Mouse (Mus musculus) embryo, embryonic 9.5 days (tissue): Measurements from ENCODE around the gene Cdh13.

Experiments
- DNase-seq: peaks from one replicate; pipeline ENCODE4 v3.0.0-alpha.2; 2017; ENCODE audit errors: extremely low spot score

The Cdh13 gene

GRCm38 (mm10) chr8:118797127-118797526, 513.6 kb downstream of the Cdh13 start:
- DNase-seq: no peak

GRCm38 (mm10) chr8:118803168-118803567, 519.6 kb downstream of the Cdh13 start:
- no peak for DNase-seq

GRCm38 (mm10) chr8:118809660-118810059, 526.1 kb downstream of the Cdh13 start:
- DNase-seq: no peak

- no peak for DNase-seq
Observed at GRCm38 (mm10) chr8:118815055-118815454, 531.5 kb downstream of the Cdh13 start.

- DNase-seq: no peak
Observed at GRCm38 (mm10) chr8:118826761-118827160, 543.2 kb downstream of the Cdh13 start.

GRCm38 (mm10) chr8:118827726-118828125, 544.2 kb downstream of the Cdh13 start:
- no peak for DNase-seq

- DNase-seq: no peak
Observed at GRCm38 (mm10) chr8:118830291-118830690, 546.8 kb downstream of the Cdh13 start.

GRCm38 (mm10) chr8:118831026-118831425, 547.5 kb downstream of the Cdh13 start:
- DNase-seq: no peak

- no peak for DNase-seq
Observed at GRCm38 (mm10) chr8:118838801-118839200, 555.3 kb downstream of the Cdh13 start.

- DNase-seq: peak; percentile 25
Observed at GRCm38 (mm10) chr8:118845690-118846089, 562.2 kb downstream of the Cdh13 start.

- DNase-seq: no peak
Observed at GRCm38 (mm10) chr8:118848021-118848420, 564.5 kb downstream of the Cdh13 start.

GRCm38 (mm10) chr8:118849515-118849914, 566.0 kb downstream of the Cdh13 start:
- DNase-seq: no peak

- DNase-seq: peak; percentile 75
Observed at GRCm38 (mm10) chr8:118850381-118850780, 566.8 kb downstream of the Cdh13 start.

GRCm38 (mm10) chr8:118851361-118851760, 567.8 kb downstream of the Cdh13 start:
- no peak for DNase-seq

- no peak for DNase-seq
Observed at GRCm38 (mm10) chr8:118852861-118853260, 569.3 kb downstream of the Cdh13 start.

- no peak for DNase-seq
Observed at GRCm38 (mm10) chr8:118854656-118855055, 571.1 kb downstream of the Cdh13 start.

GRCm38 (mm10) chr8:118866332-118866731, 582.8 kb downstream of the Cdh13 start:
- no peak for DNase-seq

- DNase-seq: no peak
Observed at GRCm38 (mm10) chr8:118870711-118871110, 587.2 kb downstream of the Cdh13 start.

- no peak for DNase-seq
Observed at GRCm38 (mm10) chr8:118879939-118880825, 596.6 kb downstream of the Cdh13 start.

GRCm38 (mm10) chr8:118884296-118884695, 600.8 kb downstream of the Cdh13 start:
- DNase-seq: no peak

- DNase-seq: no peak
Observed at GRCm38 (mm10) chr8:118884988-118885387, 601.5 kb downstream of the Cdh13 start.

GRCm38 (mm10) chr8:118902402-118902801, 618.9 kb downstream of the Cdh13 start:
- DNase-seq: no peak

GRCm38 (mm10) chr8:118916513-118916912, 633.0 kb downstream of the Cdh13 start:
- DNase-seq: no peak

- DNase-seq: no peak
Observed at GRCm38 (mm10) chr8:118937412-118937811, 653.9 kb downstream of the Cdh13 start.
